Mouse (Mus musculus): Measurements from ENCODE around the gene Figla. TPM values are rescaled to one million over a fixed set of nuclear protein-coding genes. Genes with fewer than 3 reads are reported as not detected.
"Not testable (repeated sequence)": the region's sequence is repeated elsewhere in the genome, so short reads cannot be mapped to it uniquely, and the experiment has no call there.

Gene Figla
- polyA plus RNA-seq (2012; rRNA removed) = not detected in 2 replicates

GRCm38 (mm10) chr6:86015871-86016270 is at the start of gene Figla:
Figla (plus strand) TSS chr6:86016171.
- DNase-seq (ENCODE audit: extremely low spot score in 1 of 2, low spot score in 1 of 2) = no peak

- DNase-seq (ENCODE audit: extremely low spot score in 1 of 2, low spot score in 1 of 2) = no peak
These were observed 49.3 kb upstream of the Figla start for GRCm38 (mm10) chr6:85966686-85967085.

GRCm38 (mm10) chr6:85969889-85970288 is 46.1 kb upstream of the Figla start:
- DNase-seq (ENCODE audit: extremely low spot score in 1 of 2, low spot score in 1 of 2) = no peak

GRCm38 (mm10) chr6:85972699-85973098 is 43.3 kb upstream of the Figla start:
- DNase-seq (ENCODE audit: extremely low spot score in 1 of 2, low spot score in 1 of 2) = no peak

- DNase-seq (ENCODE audit: extremely low spot score in 1 of 2, low spot score in 1 of 2) = peak in 1 of 2 experiments; percentile 62
These were observed 42.6 kb upstream of the Figla start for GRCm38 (mm10) chr6:85973336-85973735.

- DNase-seq (ENCODE audit: extremely low spot score in 1 of 2, low spot score in 1 of 2) = no peak
These were observed 40.9 kb upstream of the Figla start for GRCm38 (mm10) chr6:85974941-85975617.

- DNase-seq (ENCODE audit: extremely low spot score in 1 of 2, low spot score in 1 of 2) = no peak
These were observed 40.2 kb upstream of the Figla start for GRCm38 (mm10) chr6:85975761-85976160.

- DNase-seq (ENCODE audit: extremely low spot score in 1 of 2, low spot score in 1 of 2) = no peak
These were observed 39.7 kb upstream of the Figla start for GRCm38 (mm10) chr6:85976242-85976641.

- not testable (repeated sequence) for DNase-seq (ENCODE audit: extremely low spot score in 1 of 2, low spot score in 1 of 2)
These were observed 37.2 kb upstream of the Figla start for GRCm38 (mm10) chr6:85978736-85979135.

GRCm38 (mm10) chr6:85984351-85984750 is 31.6 kb upstream of the Figla start:
- DNase-seq (ENCODE audit: extremely low spot score in 1 of 2, low spot score in 1 of 2) = no peak

GRCm38 (mm10) chr6:85989570-85989969 is 26.4 kb upstream of the Figla start:
- DNase-seq (ENCODE audit: extremely low spot score in 1 of 2, low spot score in 1 of 2) = not testable (repeated sequence)

GRCm38 (mm10) chr6:85990774-85991173 is 25.2 kb upstream of the Figla start:
- not testable (repeated sequence) for DNase-seq (ENCODE audit: extremely low spot score in 1 of 2, low spot score in 1 of 2)

GRCm38 (mm10) chr6:86003405-86003925 is 12.5 kb upstream of the Figla start:
- no peak for DNase-seq (ENCODE audit: extremely low spot score in 1 of 2, low spot score in 1 of 2)

GRCm38 (mm10) chr6:86004271-86005148 is 11.5 kb upstream of the Figla start:
- peak; percentile 44 to 84 for DNase-seq (ENCODE audit: extremely low spot score in 1 of 2, low spot score in 1 of 2)

- peak in 1 of 2 experiments; percentile 83 for DNase-seq (ENCODE audit: extremely low spot score in 1 of 2, low spot score in 1 of 2)
These were observed 6.0 kb upstream of the Figla start for GRCm38 (mm10) chr6:86009980-86010379.

- DNase-seq (ENCODE audit: extremely low spot score in 1 of 2, low spot score in 1 of 2) = not testable (repeated sequence)
These were observed 1.2 kb upstream of the Figla start for GRCm38 (mm10) chr6:86014812-86015211.

- DNase-seq (ENCODE audit: extremely low spot score in 1 of 2, low spot score in 1 of 2) = no peak
These were observed 901 bp downstream of the Figla start for GRCm38 (mm10) chr6:86016793-86017350.

- no peak for DNase-seq (ENCODE audit: extremely low spot score in 1 of 2, low spot score in 1 of 2)
These were observed 3.7 kb downstream of the Figla start for GRCm38 (mm10) chr6:86019415-86020237.

- DNase-seq (ENCODE audit: extremely low spot score in 1 of 2, low spot score in 1 of 2) = no peak
These were observed 5.0 kb downstream of the Figla start for GRCm38 (mm10) chr6:86020948-86021347.

- DNase-seq (ENCODE audit: extremely low spot score in 1 of 2, low spot score in 1 of 2) = peak in 1 of 2 experiments; percentile 68
These were observed 10.8 kb downstream of the Figla start for GRCm38 (mm10) chr6:86026632-86027292.
